Comparison of ENCODE assay signal across 21 mouse cellular contexts in the genomic region with DNA sequence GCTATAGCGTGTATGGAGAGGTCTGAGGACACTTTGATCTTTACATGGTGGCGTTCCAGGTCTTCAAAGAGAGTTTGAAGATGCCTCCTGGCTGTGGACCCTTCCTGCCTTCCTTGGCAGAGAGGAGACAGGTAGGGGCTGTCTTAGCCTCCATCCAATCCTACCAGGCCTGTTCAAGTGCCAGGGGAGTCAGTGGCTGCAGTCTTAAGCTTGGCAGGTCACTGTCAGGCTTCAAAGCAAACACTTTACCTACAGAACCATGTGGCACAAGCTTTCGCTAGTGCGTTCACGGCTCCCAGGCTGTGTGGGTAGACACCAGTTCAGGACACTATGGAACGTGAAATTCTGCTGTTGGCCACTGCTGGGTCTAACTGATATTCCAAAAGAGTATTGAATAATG. TPM values are rescaled to one million over a fixed set of nuclear protein-coding genes. Genes with fewer than 3 reads are reported as not detected.
DNase-seq lines count a peak whose midpoint lies in the region; ATAC-seq and TF ChIP-seq lines count a peak whose summit lies in the region.
"Had no signal": no experiment of that assay in that cellular context is flagged by ENCODE, and none has a peak within 500 bp of the region (broad histone marks: within the 10 kb centered on the region; RNA-seq: fewer than 3 reads in every experiment).

No protein-coding gene starts in this region.

- TF ChIP-seq EP300 in heart, adult 2 months (IDR thresholded peaks at IDR 0.05; ENCODE audit: insufficient read depth, low read depth, low read length), result no peak
- TF ChIP-seq EP300 in MEL (IDR thresholded peaks at IDR 0.05; ENCODE audit: low read depth in 1 of 2, low read length in 2 of 2), result no peak

- H3K27me3 ChIP-seq in heart, adult 2 months (ENCODE audit: control insufficient read depth, insufficient read depth, low read length), result no peaks in the 10 kb centered on the region
- no peaks in the 10 kb centered on the region for H3K27me3 ChIP-seq in heart, embryonic 12.5 days (replicated peaks)
- H3K27me3 ChIP-seq in liver, embryonic 15.5 days, result no peaks in the 10 kb centered on the region
- no peaks in the 10 kb centered on the region for H3K27me3 ChIP-seq in liver, embryonic 11.5 days (replicated peaks; ENCODE audit: control insufficient read depth, insufficient read depth, low read length)
- H3K27me3 ChIP-seq in MEL (ENCODE audit: control insufficient read depth in 1 of 2, insufficient read depth in 2 of 2, low read length in 2 of 2), result no peaks in the 10 kb centered on the region
- H3K27me3 ChIP-seq: forebrain, embryonic 15.5 days; heart, embryonic 13.5 days; lung, embryonic 15.5 days; neural tube, embryonic 15.5 days had no signal

- no peak overlapping the region for H3K9ac ChIP-seq in heart, adult 2 months (ENCODE audit: low read depth, low read length)
- no peak overlapping the region for H3K9ac ChIP-seq in heart, embryonic 12.5 days
- H3K9ac ChIP-seq in liver, embryonic 15.5 days, result no peak overlapping the region
- H3K9ac ChIP-seq in liver, embryonic 11.5 days (ENCODE audit: low read depth, low read length), result no peak overlapping the region
- peak overlapping the region; percentile 60 for H3K9ac ChIP-seq in MEL (ENCODE audit: control insufficient read depth, low read depth, low read length, poor library complexity, severe bottlenecking)
- H3K9ac ChIP-seq: forebrain, embryonic 15.5 days; heart, embryonic 13.5 days; lung, embryonic 15.5 days; neural tube, embryonic 15.5 days had no signal

- H3K36me3 ChIP-seq in heart, adult 2 months (ENCODE audit: control insufficient read depth, insufficient read depth, low read length), result no peaks in the 10 kb centered on the region; the same call in 1 of the 2 replicates
- H3K36me3 ChIP-seq in heart, embryonic 12.5 days, result no peaks in the 10 kb centered on the region
- H3K36me3 ChIP-seq in liver, embryonic 15.5 days (replicated peaks), result no peaks in the 10 kb centered on the region
- no peaks in the 10 kb centered on the region; the same call in 1 of the 2 replicates for H3K36me3 ChIP-seq in liver, embryonic 11.5 days (ENCODE audit: control insufficient read depth, insufficient read depth, low read length)
- H3K36me3 ChIP-seq in MEL (ENCODE audit: control insufficient read depth in 1 of 2, insufficient read depth in 2 of 2, low read length in 2 of 2), result peaks cover 2 to 61% of the 10 kb centered on the region in 2 experiments; a peak in 3 of 4 replicates
- H3K36me3 ChIP-seq: forebrain, embryonic 15.5 days; heart, embryonic 13.5 days; hindbrain, embryonic 10.5 days; lung, embryonic 15.5 days; neural tube, embryonic 15.5 days had no signal

- peak overlapping the region; percentile 89 for H3K27ac ChIP-seq in heart, adult 2 months
- no peak overlapping the region for H3K27ac ChIP-seq in heart, embryonic 12.5 days (ENCODE audit: poor library complexity, severe bottlenecking)
- 0 out of 2 replicates have a peak overlapping the region, but pooled peaks have one; percentile 41 for H3K27ac ChIP-seq in liver, embryonic 15.5 days (replicated peaks)
- H3K27ac ChIP-seq in liver, embryonic 11.5 days (ENCODE audit: low read depth, low read length), result no peak overlapping the region
- H3K27ac ChIP-seq in MEL (ENCODE audit: control insufficient read depth, low read depth, low read length), result peak overlapping the region; percentile 97
- H3K27ac ChIP-seq: forebrain, embryonic 15.5 days; hindbrain, embryonic 10.5 days; neural tube, embryonic 15.5 days had no signal

- WGBS in heart, adult 2 months, result 92% methylated on average over 6 of the region's 6 CpGs
- 87% methylated on average over 6 of the region's 6 CpGs for WGBS in heart, embryonic 12.5 days
- 86% methylated on average over 6 of the region's 6 CpGs for WGBS in liver, embryonic 15.5 days (ENCODE audit: insufficient replicate concordance)
- WGBS in liver, embryonic 11.5 days, result 89% methylated on average over 6 of the region's 6 CpGs

- TF ChIP-seq RAD21 in MEL (IDR thresholded peaks at IDR 0.05; ENCODE audit: low read depth, low read length), result no peak

- 0 out of 2 replicates have a peak, but pooled peaks cover 5% of the 10 kb centered on the region for H3K9me3 ChIP-seq in heart, embryonic 12.5 days (replicated peaks)
- no peaks in the 10 kb centered on the region for H3K9me3 ChIP-seq in liver, embryonic 15.5 days (replicated peaks)
- H3K9me3 ChIP-seq in liver, embryonic 11.5 days (ENCODE audit: control insufficient read depth, low read length), result peaks cover 9% of the 10 kb centered on the region
- H3K9me3 ChIP-seq in MEL (replicated peaks; ENCODE audit: insufficient read depth, low read length), result no peaks in the 10 kb centered on the region
- H3K9me3 ChIP-seq: forebrain, embryonic 15.5 days; heart, embryonic 13.5 days; hindbrain, embryonic 10.5 days; lung, embryonic 15.5 days; neural tube, embryonic 15.5 days had no signal

- intact Hi-C loops in heart, adult 2 months (cut with DNase I), result no loop called here

- no peak overlapping the region for H3K4me2 ChIP-seq in heart, embryonic 12.5 days
- H3K4me2 ChIP-seq in liver, embryonic 15.5 days, result no peak overlapping the region
- no peak overlapping the region for H3K4me2 ChIP-seq in liver, embryonic 11.5 days
- H3K4me2 ChIP-seq: forebrain, embryonic 15.5 days; lung, embryonic 15.5 days; neural tube, embryonic 15.5 days had no signal

- H3K4me1 ChIP-seq in heart, adult 2 months (ENCODE audit: control insufficient read depth, insufficient read depth, low read length), result peaks cover 17% of the 10 kb centered on the region
- H3K4me1 ChIP-seq in heart, embryonic 12.5 days (replicated peaks), result peaks cover 11% of the 10 kb centered on the region
- H3K4me1 ChIP-seq in liver, embryonic 15.5 days (replicated peaks), result peaks cover 73% of the 10 kb centered on the region
- peaks cover 20% of the 10 kb centered on the region for H3K4me1 ChIP-seq in liver, embryonic 11.5 days (replicated peaks; ENCODE audit: control insufficient read depth, insufficient read depth, low read length)
- H3K4me1 ChIP-seq in MEL (ENCODE audit: control insufficient read depth in 1 of 2, insufficient read depth in 2 of 2, low read length in 2 of 2), result peaks cover 39 to 49% of the 10 kb centered on the region in 2 experiments
- H3K4me1 ChIP-seq: forebrain, embryonic 15.5 days had no signal

- DNase-seq in heart, adult 2 months, result no peak
- no peak for DNase-seq in liver, embryonic 11.5 days (ENCODE audit: low spot score)
- DNase-seq in MEL (ENCODE audit: low read depth, low spot score), result no peak
- peak; percentile 36 for DNase-seq in induced T-regulatory cell, adult 2 months (ENCODE audit: low read depth)
- DNase-seq in cerebellum, postnatal 4 days (ENCODE audit: low spot score in 2 of 2), result no peak
- DNase-seq in layer of hippocampus, postnatal 25 days (ENCODE audit: extremely low spot score in 1 of 2, low spot score in 1 of 2), result no peak
- DNase-seq: adrenal gland, adult 8-10 months; cerebellum, adult 9-10 months; left cerebral cortex, postnatal 4 days had no signal

- TF ChIP-seq POLR2A in heart, adult 2 months (IDR thresholded peaks at IDR 0.05; ENCODE audit: insufficient read depth, low read depth, low read length), result no peak
- TF ChIP-seq POLR2A in MEL (IDR thresholded peaks at IDR 0.05; ENCODE audit: control insufficient read depth in 1 of 2, insufficient read depth in 1 of 2, low read depth in 1 of 2, low read length in 2 of 2, poor library complexity in 1 of 2), result no peak

- ATAC-seq in heart, embryonic 12.5 days (ENCODE audit: insufficient number of reproducible peaks, low FRiP score), result no peak
- no peak for ATAC-seq in liver, embryonic 15.5 days (ENCODE audit: insufficient read depth)
- no peak for ATAC-seq in liver, embryonic 11.5 days (replicated peaks; ENCODE audit: low FRiP score)
- ATAC-seq: forebrain, embryonic 15.5 days had no signal

- H3K4me3 ChIP-seq in heart, adult 2 months, result no peak overlapping the region
- no peak overlapping the region for H3K4me3 ChIP-seq in heart, embryonic 12.5 days
- no peak overlapping the region for H3K4me3 ChIP-seq in liver, embryonic 15.5 days (replicated peaks)
- H3K4me3 ChIP-seq in liver, embryonic 11.5 days (ENCODE audit: low read depth, low read length), result no peak overlapping the region
- no peak overlapping the region for H3K4me3 ChIP-seq in MEL (ENCODE audit: control insufficient read depth in 1 of 2, insufficient read depth in 1 of 2, low read depth in 2 of 2, low read length in 2 of 2)
- H3K4me3 ChIP-seq: forebrain, embryonic 15.5 days; heart, embryonic 13.5 days; hindbrain, embryonic 10.5 days; lung, embryonic 15.5 days; neural tube, embryonic 15.5 days had no signal

- TF ChIP-seq CTCF in heart, adult 2 months (IDR thresholded peaks at IDR 0.05), result no peak
- no peak for TF ChIP-seq CTCF in MEL (IDR thresholded peaks at IDR 0.05 in 2 of 3, conservative IDR thresholded peaks at IDR 0.05 in 1 of 3; ENCODE audit: control insufficient read depth in 1 of 3, insufficient read depth in 1 of 3, low read depth in 2 of 3, low read length in 3 of 3, poor library complexity in 1 of 3, severe bottlenecking in 1 of 3)

- no peaks in the 10 kb centered on the region for H3K79me2 ChIP-seq in heart, adult 2 months (replicated peaks; ENCODE audit: control insufficient read depth, insufficient read depth, low read length)
- H3K79me2 ChIP-seq in MEL (ENCODE audit: control insufficient read depth, insufficient read depth, low read length, poor library complexity), result peaks cover 69% of the 10 kb centered on the region

RNA-seq across cellular contexts. Expression of a gene that starts 2.6 kb away (rescaled TPM):
- total RNA-seq in heart, adult 2 months (2021), result 1 to 10 TPM; 7.5 to 9.6 TPM
- 4.3 and 9.4 TPM in 2 replicates for polyA plus RNA-seq in heart, adult 2 months (2012; rRNA removed)
- polyA plus RNA-seq in heart, embryonic 12.5 days (2016; fragmentation: Nextera tagmentation; extraction: Ambion mirVana), result 3.4 and 3.9 TPM in 2 replicates
- polyA plus RNA-seq in liver, embryonic 15.5 days (2015; fragmentation: Nextera tagmentation; extraction: Ambion mirVana), result 8.2 and 9.2 TPM in 2 replicates
- 3.1 and 3.5 TPM in 2 replicates for polyA plus RNA-seq in liver, embryonic 11.5 days (2014; fragmentation: Nextera tagmentation; extraction: Ambion mirVana)
- 25.4 and 25.9 TPM in 2 replicates for total RNA-seq in MEL (2012; rRNA removed)
- polyA plus RNA-seq in MEL (2012; ENCODE audit: insufficient read depth in 1 of 2, insufficient read length in 2 of 2, low read depth in 1 of 2, low replicate concordance in 2 of 2, missing spikeins in 1 of 2), result 10 to 100 TPM in 1 of 2 experiments, not detected in 1; 14.1 TPM
- total RNA-seq in layer of hippocampus, postnatal 25 days (2021), result 1 to 10 TPM; 1.4 to 1.7 TPM

RNA-seq across cellular contexts. Expression of a gene that starts 9.7 kb away (rescaled TPM):
- total RNA-seq in heart, adult 2 months (2021), result 10 to 100 TPM; 27.3 to 34.1 TPM
- polyA plus RNA-seq in heart, adult 2 months (2012; rRNA removed), result 43.4 and 46.4 TPM in 2 replicates
- polyA plus RNA-seq in heart, embryonic 12.5 days (2016; fragmentation: Nextera tagmentation; extraction: Ambion mirVana), result 4.7 and 5.2 TPM in 2 replicates
- polyA plus RNA-seq in liver, embryonic 15.5 days (2015; fragmentation: Nextera tagmentation; extraction: Ambion mirVana), result 52.8 and 65.8 TPM in 2 replicates
- polyA plus RNA-seq in liver, embryonic 11.5 days (2014; fragmentation: Nextera tagmentation; extraction: Ambion mirVana), result 15.9 and 16.1 TPM in 2 replicates
- 18.3 and 20.3 TPM in 2 replicates for total RNA-seq in MEL (2012; rRNA removed)
- polyA plus RNA-seq in MEL (2012; ENCODE audit: insufficient read depth in 1 of 2, insufficient read length in 2 of 2, low read depth in 1 of 2, low replicate concordance in 2 of 2, missing spikeins in 1 of 2), result 10 to 100 TPM in 1 of 2 experiments, not detected in 1; 12.2 TPM
- total RNA-seq in layer of hippocampus, postnatal 25 days (2021), result 1 to 10 TPM; 3.9 to 4.8 TPM

RNA-seq across cellular contexts. Expression of a gene that starts 19.6 kb away (rescaled TPM):
- total RNA-seq in heart, adult 2 months (2021), result 10 to 100 TPM in 1 of 2 experiments, 1 to 10 TPM in 1; 7.4 to 10.6 TPM
- polyA plus RNA-seq in heart, adult 2 months (2012; rRNA removed), result 23.4 and 23.8 TPM in 2 replicates
- 4.7 and 6.1 TPM in 2 replicates for polyA plus RNA-seq in heart, embryonic 12.5 days (2016; fragmentation: Nextera tagmentation; extraction: Ambion mirVana)
- polyA plus RNA-seq in liver, embryonic 15.5 days (2015; fragmentation: Nextera tagmentation; extraction: Ambion mirVana), result 11.9 and 13.2 TPM in 2 replicates
- polyA plus RNA-seq in liver, embryonic 11.5 days (2014; fragmentation: Nextera tagmentation; extraction: Ambion mirVana), result 9.5 and 10.2 TPM in 2 replicates
- total RNA-seq in MEL (2012; rRNA removed), result 22.5 and 27.0 TPM in 2 replicates
- 10 to 100 TPM in 1 of 2 experiments, not detected in 1; 45.5 TPM for polyA plus RNA-seq in MEL (2012; ENCODE audit: insufficient read depth in 1 of 2, insufficient read length in 2 of 2, low read depth in 1 of 2, low replicate concordance in 2 of 2, missing spikeins in 1 of 2)
- total RNA-seq in layer of hippocampus, postnatal 25 days (2021), result 1 to 10 TPM; 6.9 to 8.8 TPM

RNA-seq across cellular contexts. Expression of a gene that starts 19.8 kb away (rescaled TPM):
- total RNA-seq in heart, adult 2 months (2021), result not detected
- polyA plus RNA-seq in heart, adult 2 months (2012; rRNA removed), result not detected in 2 replicates
- polyA plus RNA-seq in heart, embryonic 12.5 days (2016; fragmentation: Nextera tagmentation; extraction: Ambion mirVana), result not detected in 2 replicates
- polyA plus RNA-seq in liver, embryonic 15.5 days (2015; fragmentation: Nextera tagmentation; extraction: Ambion mirVana), result not detected in 2 replicates
- not detected in 2 replicates for polyA plus RNA-seq in liver, embryonic 11.5 days (2014; fragmentation: Nextera tagmentation; extraction: Ambion mirVana)
- total RNA-seq in MEL (2012; rRNA removed), result not detected in 2 replicates
- under 1 TPM in 1 of 2 experiments, not detected in 1; 0.11 TPM for polyA plus RNA-seq in MEL (2012; ENCODE audit: insufficient read depth in 1 of 2, insufficient read length in 2 of 2, low read depth in 1 of 2, low replicate concordance in 2 of 2, missing spikeins in 1 of 2)
- not detected for total RNA-seq in layer of hippocampus, postnatal 25 days (2021)
- total RNA-seq: gastrocnemius, adult 18-20 months; layer of hippocampus, postnatal 14 days; left cerebral cortex, postnatal 4 days had no signal
- polyA plus RNA-seq: forebrain, embryonic 15.5 days; heart, embryonic 13.5 days; hindbrain, embryonic 10.5 days; intestine, embryonic 14.5 days; lung, embryonic 15.5 days; neural tube, embryonic 15.5 days; testis, adult 2 months; urinary bladder, adult 2 months had no signal

RNA-seq across cellular contexts. Expression of a gene that starts 35.2 kb away (rescaled TPM):
- 1 to 10 TPM; 3.5 to 4.4 TPM for total RNA-seq in heart, adult 2 months (2021)
- polyA plus RNA-seq in heart, adult 2 months (2012; rRNA removed), result not detected in 2 replicates
- not detected in 2 replicates for polyA plus RNA-seq in heart, embryonic 12.5 days (2016; fragmentation: Nextera tagmentation; extraction: Ambion mirVana)
- not detected in 2 replicates for polyA plus RNA-seq in liver, embryonic 15.5 days (2015; fragmentation: Nextera tagmentation; extraction: Ambion mirVana)
- not detected in 2 replicates for polyA plus RNA-seq in liver, embryonic 11.5 days (2014; fragmentation: Nextera tagmentation; extraction: Ambion mirVana)
- total RNA-seq in MEL (2012; rRNA removed), result 5.8 and 6.4 TPM in 2 replicates
- polyA plus RNA-seq in MEL (2012; ENCODE audit: insufficient read depth in 1 of 2, insufficient read length in 2 of 2, low read depth in 1 of 2, low replicate concordance in 2 of 2, missing spikeins in 1 of 2), result 1 to 10 TPM in 1 of 2 experiments, not detected in 1; 1.5 TPM
- total RNA-seq in layer of hippocampus, postnatal 25 days (2021), result 1 to 10 TPM; 1.1 to 1.2 TPM
- total RNA-seq: left cerebral cortex, postnatal 4 days had no signal
- polyA plus RNA-seq: forebrain, embryonic 15.5 days; heart, embryonic 13.5 days; hindbrain, embryonic 10.5 days; intestine, embryonic 14.5 days; lung, embryonic 15.5 days; neural tube, embryonic 15.5 days had no signal

Comparison
In these comparisons a context has a peak if more than half of its experiments do, and no peak if none do; other contexts are left out.
1. H3K27ac ChIP-seq: peak in heart, adult 2 months (single experiment), liver, embryonic 15.5 days (single experiment) and MEL (single experiment); none in heart, embryonic 12.5 days (single experiment) and liver, embryonic 11.5 days (single experiment).